Mouse (Mus musculus): ENCODE results near the gene Rap1gap.

Gene Rap1gap

GRCm38 (mm10) chr4:137748726-137749125, 84.2 kb downstream of the Rap1gap start:
- no peak for DNase-seq

GRCm38 (mm10) chr4:137749680-137750079, 85.2 kb downstream of the Rap1gap start:
- no peak for DNase-seq

- DNase-seq: no peak
Observed at GRCm38 (mm10) chr4:137750121-137750520, 85.6 kb downstream of the Rap1gap start.

GRCm38 (mm10) chr4:137751310-137751709, 86.8 kb downstream of the Rap1gap start:
- no peak for DNase-seq

- DNase-seq: peak; percentile 82 to 83
Observed at GRCm38 (mm10) chr4:137751717-137752116, 87.2 kb downstream of the Rap1gap start.

- no peak for DNase-seq
Observed at GRCm38 (mm10) chr4:137752471-137752870, 87.9 kb downstream of the Rap1gap start.

GRCm38 (mm10) chr4:137753199-137753598, 88.7 kb downstream of the Rap1gap start:
- no peak for DNase-seq

GRCm38 (mm10) chr4:137754446-137754845, 89.9 kb downstream of the Rap1gap start:
- peak; percentile 58 to 59 for DNase-seq

GRCm38 (mm10) chr4:137762886-137763285, 98.4 kb downstream of the Rap1gap start:
- DNase-seq: no peak

- DNase-seq: peak; percentile 53 to 79
Observed at GRCm38 (mm10) chr4:137763920-137764495, 99.5 kb downstream of the Rap1gap start.

GRCm38 (mm10) chr4:137764621-137765020, 100.1 kb downstream of the Rap1gap start:
- no peak for DNase-seq

GRCm38 (mm10) chr4:137765554-137765971, 101.0 kb downstream of the Rap1gap start:
- no peak for DNase-seq

GRCm38 (mm10) chr4:137766365-137766764, 101.8 kb downstream of the Rap1gap start:
- peak; percentile 78 to 79 for DNase-seq

- no peak for DNase-seq
Observed at GRCm38 (mm10) chr4:137768381-137768780, 103.9 kb downstream of the Rap1gap start.

- peak; percentile 64 to 66 for DNase-seq
Observed at GRCm38 (mm10) chr4:137768831-137769230, 104.3 kb downstream of the Rap1gap start.

- peak in 1 of 2 experiments; percentile 19 for DNase-seq
Observed at GRCm38 (mm10) chr4:137769635-137770034, 105.1 kb downstream of the Rap1gap start.

GRCm38 (mm10) chr4:137770901-137771612, 106.5 kb downstream of the Rap1gap start:
- DNase-seq: peak in 1 of 2 experiments; percentile 11

- DNase-seq: no peak
Observed at GRCm38 (mm10) chr4:137771749-137772148, 107.2 kb downstream of the Rap1gap start.

- DNase-seq: peak in 1 of 2 experiments; percentile 8
Observed at GRCm38 (mm10) chr4:137772438-137773056, 108.0 kb downstream of the Rap1gap start.

GRCm38 (mm10) chr4:137773369-137773899, 108.9 kb downstream of the Rap1gap start:
- DNase-seq: peak; percentile 90 to 92

- peak in 1 of 2 experiments; percentile 13 for DNase-seq
Observed at GRCm38 (mm10) chr4:137774013-137774412, 109.5 kb downstream of the Rap1gap start.

- peak; percentile 48 to 72 for DNase-seq
Observed at GRCm38 (mm10) chr4:137774505-137774904, 110.0 kb downstream of the Rap1gap start.

GRCm38 (mm10) chr4:137777866-137778265, 113.3 kb downstream of the Rap1gap start:
- DNase-seq: no peak

All from kidney, postnatal 36 days (tissue).